Mouse (Mus musculus): ENCODE measurements around the gene Cldn34c2.
"Not testable (repeated sequence)": the region's sequence is repeated elsewhere in the genome, so short reads cannot be mapped to it uniquely, and the experiment has no call there.

Gene Cldn34c2

GRCm38 (mm10) chrX:123581400-123581799 lies at the start of gene Cldn34c2:
Gene Cldn34c2 (plus strand): TSS chrX:123581700.
- DNase-seq (ENCODE audit: low spot score in 2 of 2): not testable (repeated sequence)

- DNase-seq (ENCODE audit: low spot score in 2 of 2): peak in 1 of 2 experiments; percentile 0
Observed at GRCm38 (mm10) chrX:123551378-123551777, 30.1 kb upstream of the Cldn34c2 start.

GRCm38 (mm10) chrX:123612158-123612828 lies 30.8 kb downstream of the Cldn34c2 start:
- not testable (repeated sequence) for DNase-seq (ENCODE audit: low spot score in 2 of 2)
